Comparison of ENCODE assay signal across 9 mouse cellular contexts in the genomic region with DNA sequence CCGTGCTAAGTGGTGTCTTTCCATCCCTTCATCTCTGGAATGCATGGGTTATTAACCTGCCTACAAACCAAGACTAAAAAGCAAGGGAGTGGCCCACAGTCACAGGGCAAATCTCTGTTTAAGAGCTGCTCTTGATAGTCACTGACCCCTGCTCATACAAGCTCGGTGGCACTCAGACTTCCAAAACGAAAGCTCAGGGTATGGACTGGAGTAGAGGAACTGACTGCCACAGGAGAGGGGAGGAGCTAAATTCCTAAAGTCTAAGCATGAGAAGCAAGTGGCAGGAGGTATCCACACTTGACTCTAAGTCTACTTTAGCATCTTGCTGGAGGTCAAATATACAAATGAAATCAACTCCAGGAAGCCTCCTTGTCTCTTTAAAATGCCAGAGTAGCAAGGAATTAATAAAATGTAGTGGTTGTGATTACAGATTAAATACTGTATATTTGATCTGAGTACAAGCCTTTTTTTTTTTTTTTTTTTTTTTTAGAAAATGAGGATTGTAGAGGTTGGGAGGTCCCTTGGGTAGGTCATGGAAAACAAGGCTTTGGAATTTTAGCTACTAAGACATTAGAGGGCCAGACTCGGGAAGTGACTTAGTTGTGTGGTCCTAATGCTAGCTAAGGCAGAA. TPM values are rescaled to one million over a fixed set of nuclear protein-coding genes. Genes with fewer than 3 reads are reported as not detected.
DNase-seq lines count a peak whose midpoint lies in the region; ATAC-seq and TF ChIP-seq lines count a peak whose summit lies in the region.
"Had no signal": no experiment of that assay in that cellular context is flagged by ENCODE, and none has a peak within 500 bp of the region (broad histone marks: within the 10 kb centered on the region; RNA-seq: fewer than 3 reads in every experiment).

No protein-coding gene starts in this region.

- TF ChIP-seq POLR2A in bone marrow macrophage, adult 2 months (IDR thresholded peaks at IDR 0.05; ENCODE audit: borderline replicate concordance, low read depth, low read length): no peak

- H3K4me3 ChIP-seq in kidney, embryonic 16.5 days (ENCODE audit: low read length): peak overlapping the region; percentile 40; the same call in 1 of the 2 replicates
- H3K4me3 ChIP-seq in bone marrow macrophage, adult 2 months (ENCODE audit: insufficient read depth, low read length): peak overlapping the region; percentile 54
- no peak overlapping the region for H3K4me3 ChIP-seq in hindbrain, embryonic 16.5 days (ENCODE audit: low read length)
- H3K4me3 ChIP-seq in midbrain, embryonic 15.5 days: peak overlapping the region; percentile 32; the same call in 1 of the 2 replicates

- H3K4me2 ChIP-seq in kidney, embryonic 16.5 days (replicated peaks; ENCODE audit: low read depth, low read length): peak overlapping the region; percentile 62
- H3K4me2 ChIP-seq in hindbrain, embryonic 16.5 days (ENCODE audit: low read length): peak overlapping the region; percentile 82; the same call in 1 of the 2 replicates
- H3K4me2 ChIP-seq in midbrain, embryonic 15.5 days: peak overlapping the region; percentile 55

- peak; percentile 58; the same call in 1 of the 2 replicates for ATAC-seq in kidney, embryonic 16.5 days (ENCODE audit: low FRiP score, low TSS enrichment)
- ATAC-seq in hindbrain, embryonic 16.5 days: no peak
- ATAC-seq in midbrain, embryonic 15.5 days (replicated peaks): no peak

- 31% methylated on average over 4 of the region's 4 CpGs for WGBS in kidney, embryonic 16.5 days
- WGBS in hindbrain, embryonic 16.5 days: 58% methylated on average over 4 of the region's 4 CpGs
- WGBS in midbrain, embryonic 15.5 days: 62% methylated on average over 4 of the region's 4 CpGs

- no peak for DNase-seq in kidney, postnatal 25 days
- no peak for DNase-seq in urinary bladder, adult 18-20 months (ENCODE audit: low spot score in 2 of 2)
- DNase-seq in adrenal gland, postnatal 25 days: no peak
- DNase-seq in c-Kit-positive CD71-positive TER-119-positive erythroid progenitor cells, embryonic 14.5 days (ENCODE audit: low spot score): no peak

- H3K27ac ChIP-seq in kidney, embryonic 16.5 days (ENCODE audit: low read length): no peak overlapping the region; the same call in 1 of the 2 replicates
- peak overlapping the region; percentile 75 for H3K27ac ChIP-seq in bone marrow macrophage, adult 2 months (ENCODE audit: insufficient read depth, low read depth, low read length)
- no peak overlapping the region for H3K27ac ChIP-seq in hindbrain, embryonic 16.5 days (ENCODE audit: low read depth, low read length)
- H3K27ac ChIP-seq in midbrain, embryonic 15.5 days: no peak overlapping the region

- H3K9me3 ChIP-seq in kidney, embryonic 16.5 days (ENCODE audit: low read length): no peaks in the 10 kb centered on the region
- H3K9me3 ChIP-seq in hindbrain, embryonic 16.5 days (ENCODE audit: control insufficient read depth, low read length): no peaks in the 10 kb centered on the region
- H3K9me3 ChIP-seq in midbrain, embryonic 15.5 days: no peaks in the 10 kb centered on the region

- H3K4me1 ChIP-seq in kidney, embryonic 16.5 days (ENCODE audit: insufficient read depth, low read length): peaks cover 9% of the 10 kb centered on the region
- H3K4me1 ChIP-seq in bone marrow macrophage, adult 2 months (ENCODE audit: control insufficient read depth, insufficient read depth, low read length): peaks cover 14% of the 10 kb centered on the region
- H3K4me1 ChIP-seq in hindbrain, embryonic 16.5 days (ENCODE audit: control insufficient read depth, insufficient read depth, low read depth, low read length): peaks cover 2% of the 10 kb centered on the region; the same call in 1 of the 2 replicates
- peaks cover 12% of the 10 kb centered on the region for H3K4me1 ChIP-seq in midbrain, embryonic 15.5 days

- H3K36me3 ChIP-seq in kidney, embryonic 16.5 days (ENCODE audit: insufficient read depth, low read length): no peaks in the 10 kb centered on the region
- no peaks in the 10 kb centered on the region for H3K36me3 ChIP-seq in hindbrain, embryonic 16.5 days (ENCODE audit: control insufficient read depth, insufficient read depth, low read length)
- no peaks in the 10 kb centered on the region for H3K36me3 ChIP-seq in midbrain, embryonic 15.5 days (replicated peaks)

- no peak for TF ChIP-seq CTCF in bone marrow macrophage, adult 2 months (IDR thresholded peaks at IDR 0.05; ENCODE audit: low read depth, low read length)

- H3K9ac ChIP-seq in kidney, embryonic 16.5 days (replicated peaks; ENCODE audit: low read length): 0 out of 2 replicates have a peak overlapping the region, but pooled peaks have one; percentile 45
- H3K9ac ChIP-seq in hindbrain, embryonic 16.5 days (ENCODE audit: low read depth, low read length): no peak overlapping the region
- no peak overlapping the region for H3K9ac ChIP-seq in midbrain, embryonic 15.5 days

- no peaks in the 10 kb centered on the region for H3K27me3 ChIP-seq in kidney, embryonic 16.5 days (ENCODE audit: insufficient read depth, low read length)
- H3K27me3 ChIP-seq in hindbrain, embryonic 16.5 days (replicated peaks; ENCODE audit: control insufficient read depth, insufficient read depth, low read length): no peaks in the 10 kb centered on the region
- no peaks in the 10 kb centered on the region for H3K27me3 ChIP-seq in midbrain, embryonic 15.5 days (replicated peaks)

RNA-seq across cellular contexts. Expression of a gene that starts 20.4 kb away (rescaled TPM):
- polyA plus RNA-seq in kidney, embryonic 16.5 days (2015; fragmentation: Nextera tagmentation; extraction: Ambion mirVana): 0.32 and 0.41 TPM in 2 replicates
- polyA plus RNA-seq in bone marrow macrophage, adult 2 months (2012; ENCODE audit: insufficient read depth, insufficient read length, missing spikeins): 7.7 and 8.9 TPM in 2 replicates
- 0.30 and 0.60 TPM in 2 replicates for polyA plus RNA-seq in hindbrain, embryonic 16.5 days (2015; fragmentation: Nextera tagmentation; extraction: Ambion mirVana)
- polyA plus RNA-seq in midbrain, embryonic 15.5 days (2015; fragmentation: Nextera tagmentation; extraction: Ambion mirVana): 0.54 and 0.75 TPM in 2 replicates
- total RNA-seq in adrenal gland, postnatal 25 days (2021): 0.67 TPM in 1 of 2 replicates, not detected in the other

RNA-seq across cellular contexts. Expression of a gene that starts 23.3 kb away (rescaled TPM):
- polyA plus RNA-seq in kidney, embryonic 16.5 days (2015; fragmentation: Nextera tagmentation; extraction: Ambion mirVana): 94.3 and 102 TPM in 2 replicates
- polyA plus RNA-seq in bone marrow macrophage, adult 2 months (2012; ENCODE audit: insufficient read depth, insufficient read length, missing spikeins): 32.8 and 38.1 TPM in 2 replicates
- 159 and 165 TPM in 2 replicates for polyA plus RNA-seq in hindbrain, embryonic 16.5 days (2015; fragmentation: Nextera tagmentation; extraction: Ambion mirVana)
- polyA plus RNA-seq in midbrain, embryonic 15.5 days (2015; fragmentation: Nextera tagmentation; extraction: Ambion mirVana): 152 and 161 TPM in 2 replicates
- total RNA-seq in adrenal gland, postnatal 25 days (2021): 44.3 and 52.0 TPM in 2 replicates

RNA-seq across cellular contexts. Expression of a gene that starts 42.9 kb away (rescaled TPM):
- polyA plus RNA-seq in kidney, embryonic 16.5 days (2015; fragmentation: Nextera tagmentation; extraction: Ambion mirVana): 9.4 and 10.0 TPM in 2 replicates
- polyA plus RNA-seq in bone marrow macrophage, adult 2 months (2012; ENCODE audit: insufficient read depth, insufficient read length, missing spikeins): not detected in 2 replicates
- 0.81 and 0.84 TPM in 2 replicates for polyA plus RNA-seq in hindbrain, embryonic 16.5 days (2015; fragmentation: Nextera tagmentation; extraction: Ambion mirVana)
- polyA plus RNA-seq in midbrain, embryonic 15.5 days (2015; fragmentation: Nextera tagmentation; extraction: Ambion mirVana): 0.42 and 0.61 TPM in 2 replicates
- total RNA-seq in adrenal gland, postnatal 25 days (2021): 30.8 and 37.4 TPM in 2 replicates
- polyA plus RNA-seq: activated CD4-positive, CD25-positive, alpha-beta regulatory T cell, adult 4 months had no signal

RNA-seq across cellular contexts. Expression of a gene that starts 46.7 kb away (rescaled TPM):
- 29.7 and 34.4 TPM in 2 replicates for polyA plus RNA-seq in kidney, embryonic 16.5 days (2015; fragmentation: Nextera tagmentation; extraction: Ambion mirVana)
- 11.9 and 13.1 TPM in 2 replicates for polyA plus RNA-seq in bone marrow macrophage, adult 2 months (2012; ENCODE audit: insufficient read depth, insufficient read length, missing spikeins)
- polyA plus RNA-seq in hindbrain, embryonic 16.5 days (2015; fragmentation: Nextera tagmentation; extraction: Ambion mirVana): 28.0 and 32.8 TPM in 2 replicates
- 32.0 and 33.0 TPM in 2 replicates for polyA plus RNA-seq in midbrain, embryonic 15.5 days (2015; fragmentation: Nextera tagmentation; extraction: Ambion mirVana)
- 39.1 and 44.3 TPM in 2 replicates for total RNA-seq in adrenal gland, postnatal 25 days (2021)
